Mouse (Mus musculus) heart, adult 2 months (tissue): ENCODE measurements at regions not wholly inside any gene's neighbourhood (a gene's known extent, or its start where the extent isn't known, plus 50 kb on each side); places are given as distances from the start of the nearest gene placed in this dataset.
"Not testable (repeated sequence)": the region's sequence is repeated elsewhere in the genome, so short reads cannot be mapped to it uniquely, and the experiment has no call there.

Experiments
- DNase-seq, 2 experiments: peaks; one replicate each; pipeline ENCODE4 v3.0.0; 2021
- H3K27ac ChIP-seq: fragments of 200-600 bp; 2 replicates; pipeline ENCODE4 v1.8.1; 2022
- H3K27me3 ChIP-seq: fragments of 200-500 bp; 2 replicates; pipeline ENCODE4 v1.6.1; 2012; ENCODE audit warnings: mild to moderate bottlenecking, low read length, inconsistent platforms, mixed read lengths; ENCODE audit not compliant: control insufficient read depth, insufficient read depth
- H3K36me3 ChIP-seq: fragments of 200-500 bp; 2 replicates; pipeline ENCODE4 v1.6.1; 2012; ENCODE audit warnings: low read length, inconsistent platforms; ENCODE audit not compliant: control insufficient read depth, insufficient read depth
- H3K4me1 ChIP-seq: fragments of 200-500 bp; 2 replicates; pipeline ENCODE4 v1.6.1; 2011; ENCODE audit warnings: low read length; ENCODE audit not compliant: control insufficient read depth, insufficient read depth
- H3K4me3 ChIP-seq: fragments of 200-600 bp; 2 replicates; pipeline ENCODE4 v1.8.1; 2022
- H3K79me2 ChIP-seq: fragments of 200-500 bp; replicated peaks from 2 replicates; pipeline ENCODE4 v1.6.1; 2012; ENCODE audit warnings: mild to moderate bottlenecking, inconsistent platforms, low read length, moderate library complexity, mixed read lengths; ENCODE audit not compliant: control insufficient read depth, insufficient read depth
- H3K9ac ChIP-seq: fragments of 200-500 bp; 2 replicates; pipeline ENCODE4 v1.6.1; 2012; ENCODE audit warnings: low read depth, mild to moderate bottlenecking, control low read depth, inconsistent platforms, low read length, mixed read lengths
- CTCF ChIP-seq: fragments of 200-600 bp; IDR thresholded peaks from 2 replicates; pipeline ENCODE4 v1.8.1; 2022; ENCODE audit warnings: antibody characterized with exemption, mild to moderate bottlenecking, moderate library complexity
- EP300 ChIP-seq: fragments of 200-500 bp; IDR thresholded peaks from 2 replicates; pipeline ENCODE4 v1.6.1; 2011; ENCODE audit warnings: low read depth, low read length, control low read depth; ENCODE audit not compliant: insufficient read depth
- POLR2A ChIP-seq: fragments of 200-500 bp; IDR thresholded peaks from 2 replicates; pipeline ENCODE4 v1.6.1; 2011; ENCODE audit warnings: mild to moderate bottlenecking, low read depth, low read length, control low read depth; ENCODE audit not compliant: insufficient read depth
- WGBS: fragments of 180-500 bp; shearing (Covaris S2); methylation state at CpG from one replicate; pipeline ENCODE4 v1.1.7; 2018; 5-methylcytosine and 5-hydroxymethylcytosine counted together
- intact Hi-C: fragments of 180-260 bp; cut with DNase I; formaldehyde crosslinking; loops from one replicate; pipeline ENCODE4 v1.15.1; 2025

DNA sequence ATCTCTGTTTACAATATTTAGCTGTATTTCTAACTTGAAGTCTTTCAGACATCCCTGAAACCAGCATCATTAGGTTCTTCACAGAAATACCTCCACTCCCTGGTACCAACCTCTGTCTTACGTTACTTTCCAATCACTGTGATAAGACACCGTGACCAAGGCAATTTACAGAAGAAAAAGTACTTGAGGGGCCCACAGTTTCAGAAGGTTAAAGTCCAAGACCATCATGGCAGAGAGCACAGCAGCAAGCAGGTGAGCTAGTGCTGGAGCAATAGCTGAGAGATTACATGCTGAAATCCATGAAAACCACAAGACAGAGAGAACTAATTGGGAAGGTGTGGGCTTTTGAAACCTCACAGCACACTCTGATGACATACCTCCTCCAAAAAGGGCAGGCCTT lies 84.9 kb upstream of the Tgm3 start:
- 71% methylated on average over 2 of the region's 2 CpGs for WGBS
- H3K9ac ChIP-seq, result no peak overlapping the region
- TF ChIP-seq EP300 (no peak), POLR2A (no peak), CTCF (no peak)
- H3K4me1 ChIP-seq, result no peaks in the 10 kb centered on the region
- no peaks in the 10 kb centered on the region for H3K36me3 ChIP-seq
- no peaks in the 10 kb centered on the region for H3K79me2 ChIP-seq
- no peak overlapping the region for H3K27ac ChIP-seq
- intact Hi-C loops, result no loop called here
- H3K27me3 ChIP-seq, result no peaks in the 10 kb centered on the region
- no peak for DNase-seq
- H3K4me3 ChIP-seq, result no peak overlapping the region

DNA sequence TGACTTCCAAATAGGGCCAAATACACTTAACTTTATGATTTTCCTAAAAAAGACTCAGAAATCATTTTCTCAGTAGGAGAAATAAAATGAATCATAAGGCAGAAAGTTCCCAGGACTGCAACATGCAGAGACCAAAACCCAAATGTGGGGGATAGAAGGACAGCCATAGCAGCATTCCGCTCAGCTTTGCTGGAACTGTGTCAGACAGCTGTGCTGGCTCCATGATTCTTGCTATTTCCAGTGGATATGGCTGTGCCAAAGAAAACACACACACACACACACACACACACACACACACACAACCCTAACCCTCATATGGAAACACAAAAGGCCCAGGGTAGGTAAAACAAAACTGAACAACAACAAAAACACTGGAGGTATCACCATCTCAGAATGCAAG lies 78.6 kb upstream of the Tgm3 start:
- TF ChIP-seq EP300 (no peak), POLR2A (no peak), CTCF (no peak)
- intact Hi-C loops, result no loop called here
- Histone ChIP-seq H3K79me2 (no peaks in the 10 kb centered on the region), H3K9ac (no peak overlapping the region), H3K27me3 (no peaks in the 10 kb centered on the region), H3K36me3 (no peaks in the 10 kb centered on the region), H3K27ac (no peak overlapping the region), H3K4me1 (no peaks in the 10 kb centered on the region), H3K4me3 (no peak overlapping the region)
- 59% methylated on average over 1 of the region's 1 CpGs for WGBS
- no peak for DNase-seq

DNA sequence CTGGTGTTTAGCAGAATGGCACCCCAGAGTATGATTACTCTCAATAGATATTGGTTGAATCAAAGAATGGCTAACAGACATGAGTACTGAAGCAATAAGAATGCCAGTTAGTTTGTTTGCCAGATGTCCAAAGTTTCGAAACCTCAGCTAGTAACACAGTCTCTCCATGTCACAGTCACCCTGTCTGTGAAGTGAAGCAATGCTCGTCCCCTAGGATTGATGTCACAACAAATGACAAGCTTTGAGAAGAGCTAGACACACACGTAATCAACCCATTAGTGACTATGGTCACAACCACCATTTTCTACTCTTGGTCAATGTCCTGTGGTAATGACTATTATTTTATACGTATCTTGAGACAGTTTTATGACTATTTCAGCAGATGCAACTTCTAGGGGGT lies 69.3 kb upstream of the Tgm3 start:
- Histone ChIP-seq H3K4me3 (no peak overlapping the region), H3K27ac (no peak overlapping the region), H3K9ac (no peak overlapping the region), H3K79me2 (no peaks in the 10 kb centered on the region), H3K27me3 (no peaks in the 10 kb centered on the region), H3K36me3 (no peaks in the 10 kb centered on the region), H3K4me1 (no peaks in the 10 kb centered on the region)
- TF ChIP-seq CTCF (no peak), EP300 (no peak), POLR2A (no peak)
- WGBS, result 87% methylated on average over 4 of the region's 4 CpGs
- DNase-seq, result no peak
- intact Hi-C loops, result no loop called here

DNA sequence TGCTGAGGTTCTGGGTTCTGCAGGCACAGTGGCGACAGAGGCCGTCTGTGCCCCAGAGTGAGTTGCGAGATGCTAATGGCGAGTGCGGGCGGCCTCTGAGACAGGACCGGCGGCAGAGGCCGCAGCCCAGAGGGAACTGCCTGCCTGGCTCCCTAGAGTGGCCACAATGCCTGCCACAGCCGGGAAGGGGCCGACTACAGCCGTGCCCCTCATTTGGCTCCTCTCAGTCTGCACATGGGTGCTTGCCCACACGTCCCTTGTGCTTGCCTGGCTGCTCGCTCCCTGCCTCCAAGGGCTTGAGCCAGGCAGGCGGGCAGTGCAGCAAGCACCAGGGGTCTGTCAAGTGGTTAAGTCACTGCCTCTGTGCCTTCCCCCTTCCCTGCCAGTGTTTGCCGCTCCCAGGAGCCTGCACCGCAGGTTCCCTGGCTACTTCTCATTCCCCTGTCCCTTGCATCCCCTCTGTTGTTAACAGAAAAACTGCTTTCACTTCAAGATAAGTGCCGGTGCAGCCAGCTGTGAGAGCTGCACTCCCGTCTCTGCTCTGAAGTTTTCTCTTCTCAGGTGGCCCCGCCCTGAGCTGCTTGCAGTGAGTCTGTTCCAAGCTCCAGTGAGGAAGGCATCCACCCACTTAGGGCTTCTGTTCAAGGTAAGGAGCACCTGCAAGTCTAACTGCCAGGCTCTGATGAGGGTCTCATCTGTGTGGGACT lies 64.1 kb upstream of the Tgm3 start:
- Histone ChIP-seq H3K27me3 (no peaks in the 10 kb centered on the region), H3K9ac (no peak overlapping the region), H3K36me3 (no peaks in the 10 kb centered on the region), H3K4me1 (no peaks in the 10 kb centered on the region), H3K4me3 (no peak overlapping the region), H3K79me2 (no peaks in the 10 kb centered on the region), H3K27ac (no peak overlapping the region)
- TF ChIP-seq CTCF (no peak), POLR2A (no peak), EP300 (no peak)
- no peak for DNase-seq
- intact Hi-C loops, result no loop called here
- WGBS, result 54% methylated on average over 19 of the region's 20 CpGs

DNA sequence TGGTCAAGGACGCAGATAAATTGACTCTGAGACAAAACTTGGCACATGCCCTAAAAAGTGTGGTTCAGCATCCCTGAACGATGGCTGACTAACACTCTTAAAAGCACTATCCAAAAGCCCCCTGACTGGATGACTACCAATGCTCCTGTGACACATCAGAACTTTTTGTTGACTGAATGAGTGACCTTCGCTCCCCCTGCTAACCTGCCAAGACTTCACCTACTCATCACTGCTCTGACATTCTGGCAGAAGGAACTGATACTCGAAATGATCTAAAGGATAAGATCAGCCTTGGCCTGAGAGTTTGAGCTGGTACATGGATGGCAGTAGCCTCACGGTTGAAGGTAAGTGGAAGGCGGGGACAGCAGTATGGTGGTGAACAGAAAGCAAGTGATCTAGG lies 62.4 kb upstream of the Tgm3 start:
- intact Hi-C loops, H3K9ac ChIP-seq, H3K27me3 ChIP-seq, H3K79me2 ChIP-seq, DNase-seq, H3K4me3 ChIP-seq, H3K4me1 ChIP-seq, H3K27ac ChIP-seq, H3K36me3 ChIP-seq: not testable (repeated sequence)
- WGBS, result 79% methylated on average over 6 of the region's 6 CpGs

DNA sequence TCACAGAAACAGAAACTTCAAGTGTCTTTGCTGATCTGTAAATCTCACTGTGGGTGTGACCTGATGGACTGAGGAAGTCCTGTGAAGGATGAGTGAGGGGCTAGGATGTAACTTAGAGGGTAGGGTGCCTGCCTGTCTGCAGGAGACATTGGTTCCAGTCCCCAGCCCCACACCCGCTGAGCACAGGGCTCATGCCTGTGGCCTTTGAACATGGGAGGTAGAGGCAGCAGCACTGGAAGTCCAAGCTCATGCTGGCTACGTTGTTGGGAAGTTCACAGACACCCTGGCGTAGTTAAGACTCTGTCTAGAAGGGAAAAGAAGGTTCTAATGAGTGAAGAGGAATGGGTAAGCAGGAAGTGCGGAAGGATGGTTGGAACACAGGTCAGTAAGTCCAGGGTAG lies 59.7 kb upstream of the Tgm3 start:
- H3K9ac ChIP-seq, result no peak overlapping the region
- intact Hi-C loops, result no loop called here
- H3K4me3 ChIP-seq, result no peak overlapping the region
- no peaks in the 10 kb centered on the region for H3K27me3 ChIP-seq
- 91% methylated on average over 4 of the region's 4 CpGs for WGBS
- H3K36me3 ChIP-seq, result no peaks in the 10 kb centered on the region
- H3K4me1 ChIP-seq, result no peaks in the 10 kb centered on the region
- H3K79me2 ChIP-seq, result no peaks in the 10 kb centered on the region
- TF ChIP-seq CTCF, result no peak
- no peak for TF ChIP-seq POLR2A
- no peak for DNase-seq
- H3K27ac ChIP-seq, result no peak overlapping the region
